Mouse (Mus musculus): ENCODE results near the gene Atp5b.

DNA sequence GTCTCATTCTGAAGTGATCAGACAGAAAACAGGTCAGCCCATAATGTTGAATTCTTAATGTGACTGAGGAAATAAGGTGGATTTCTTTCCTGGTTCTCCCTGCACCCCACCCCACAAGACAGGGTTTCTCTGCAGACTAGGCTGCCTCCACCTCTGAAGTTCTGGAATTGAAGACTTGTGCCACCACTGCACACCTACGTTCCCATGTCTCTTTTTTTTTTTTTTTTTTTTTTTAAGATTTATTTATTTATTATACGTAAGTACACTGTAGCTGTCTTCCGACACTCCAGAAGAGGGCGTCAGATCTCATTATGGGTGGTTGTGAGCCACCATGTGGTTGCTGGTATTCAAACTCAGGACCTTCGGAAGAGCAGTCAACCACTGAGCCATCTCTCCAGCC lies 17.0 kb upstream of the Atp5b start:
- TF ChIP-seq CTCF (IDR thresholded peaks at IDR 0.05; ENCODE audit: control insufficient read depth, insufficient read depth, low read length) (no peak), POLR2A (IDR thresholded peaks at IDR 0.05; ENCODE audit: borderline replicate concordance, control insufficient read depth, low read depth, low read length) (no peak)
